Mouse (Mus musculus) forebrain, embryonic 14.5 days (tissue): Measurements from ENCODE around the gene Ankrd2. TPM values are rescaled to one million over a fixed set of nuclear protein-coding genes. Genes with fewer than 3 reads are reported as not detected.

Experiments
- ATAC-seq: fragments of 200-750 bp; cut with Nextera tagmentation; 2 replicates; pipeline ENCODE4 v1.8.0; 2017; ENCODE audit warnings: mild to moderate bottlenecking, moderate library complexity
- DNase-seq: peaks from one replicate; pipeline ENCODE4 v3.0.0-alpha.2; 2015; ENCODE audit warnings: low spot score
- H3K27ac ChIP-seq: fragments of 300-500 bp; sonication (generic); 2 replicates; pipeline ENCODE4 v1.5.1; 2014; ENCODE audit warnings: low read depth, mild to moderate bottlenecking, control low read depth, low read length, moderate library complexity
- H3K27me3 ChIP-seq: fragments of 300-500 bp; sonication (generic); replicated peaks from 2 replicates; pipeline ENCODE4 v1.6.1; 2014; ENCODE audit warnings: low read length, control low read depth, mixed read lengths; ENCODE audit not compliant: control insufficient read depth, insufficient read depth
- H3K36me3 ChIP-seq: fragments of 300-500 bp; sonication (generic); 2 replicates; pipeline ENCODE4 v1.6.1; 2014; ENCODE audit warnings: low read length, control low read depth; ENCODE audit not compliant: control insufficient read depth, insufficient read depth
- H3K4me1 ChIP-seq: fragments of 300-500 bp; sonication (generic); 2 replicates; pipeline ENCODE4 v1.6.1; 2014; ENCODE audit warnings: antibody characterized with exemption, low read length, control low read depth; ENCODE audit not compliant: control insufficient read depth, insufficient read depth
- H3K4me2 ChIP-seq: fragments of 300-500 bp; sonication (generic); 2 replicates; pipeline ENCODE4 v1.6.1; 2014; ENCODE audit warnings: mild to moderate bottlenecking, control low read depth, low read length
- H3K4me3 ChIP-seq: fragments of 300-500 bp; sonication (generic); 2 replicates; pipeline ENCODE4 v1.5.1; 2014; ENCODE audit warnings: low read depth, low read length, control low read depth
- H3K9ac ChIP-seq: fragments of 300-500 bp; sonication (generic); 2 replicates; pipeline ENCODE4 v1.6.1; 2014; ENCODE audit warnings: mild to moderate bottlenecking, low read length, control low read depth, moderate library complexity
- H3K9me3 ChIP-seq: fragments of 300-500 bp; sonication (generic); replicated peaks from 2 replicates; pipeline ENCODE4 v1.6.1; 2016; ENCODE audit warnings: low read length, control low read depth, mixed read lengths; ENCODE audit not compliant: control insufficient read depth
- WGBS: fragments of 180-500 bp; shearing (Covaris S2); extraction: QIAGEN DNeasy Blood & Tissue Kit; methylation state at CpG from one replicate; pipeline ENCODE4 v1.1.7; 2014; 5-methylcytosine and 5-hydroxymethylcytosine counted together
- polyA plus RNA-seq: library from polyadenylated mRNA; unstranded; fragments of >200 nt; fragmentation: Nextera tagmentation; extraction: Ambion mirVana; gene quantifications from 2 replicates; pipeline ENCODE4 v1.2.1, GENCODE M21; 2014

The Ankrd2 gene
- polyA plus RNA-seq, 1 experiment from 2014 or later, result 0.47 TPM

GRCm38 (mm10) chr19:41998770-41999548 is 36.8 kb upstream of the Ankrd2 start:
- Histone ChIP-seq H3K9me3 (no peaks in the 10 kb centered on the region), H3K27ac (no peak overlapping the region), H3K9ac (no peak overlapping the region), H3K4me2 (no peak overlapping the region), H3K4me3 (no peak overlapping the region), H3K36me3 (no peaks in the 10 kb centered on the region), H3K27me3 (no peaks in the 10 kb centered on the region), H3K4me1 (no peaks in the 10 kb centered on the region)
- DNase-seq (no peak), ATAC-seq (no peak)
- 90% methylated on average over 9 of the region's 9 CpGs for WGBS

- Histone ChIP-seq H3K9ac (no peak overlapping the region), H3K9me3 (no peaks in the 10 kb centered on the region), H3K4me3 (no peak overlapping the region), H3K4me1 (no peaks in the 10 kb centered on the region), H3K36me3 (no peaks in the 10 kb centered on the region), H3K27ac (no peak overlapping the region), H3K27me3 (no peaks in the 10 kb centered on the region), H3K4me2 (no peak overlapping the region)
- WGBS, result 96% methylated on average over 4 of the region's 4 CpGs
- DNase-seq, result no peak
- no peak for ATAC-seq
These were observed 36.0 kb upstream of the Ankrd2 start for GRCm38 (mm10) chr19:41999688-42000283.

GRCm38 (mm10) chr19:42000446-42000958 is 35.3 kb upstream of the Ankrd2 start:
- H3K9me3 ChIP-seq, result no peaks in the 10 kb centered on the region
- no peak overlapping the region for H3K4me3 ChIP-seq
- no peaks in the 10 kb centered on the region for H3K4me1 ChIP-seq
- no peaks in the 10 kb centered on the region for H3K27me3 ChIP-seq
- H3K27ac ChIP-seq, result no peak overlapping the region
- H3K36me3 ChIP-seq, result no peaks in the 10 kb centered on the region
- H3K9ac ChIP-seq, result no peak overlapping the region
- ATAC-seq, result no peak
- H3K4me2 ChIP-seq, result no peak overlapping the region
- DNase-seq, result no peak
- WGBS, result 83% methylated on average over 4 of the region's 4 CpGs

- Histone ChIP-seq H3K4me1 (no peaks in the 10 kb centered on the region), H3K9ac (no peak overlapping the region), H3K27me3 (no peaks in the 10 kb centered on the region), H3K27ac (0 out of 2 replicates have a peak overlapping the region, but pooled peaks have one; percentile 4), H3K4me3 (no peak overlapping the region), H3K36me3 (no peaks in the 10 kb centered on the region), H3K4me2 (no peak overlapping the region), H3K9me3 (no peaks in the 10 kb centered on the region)
- DNase-seq, result no peak
- 90% methylated on average over 12 of the region's 12 CpGs for WGBS
- no peak for ATAC-seq
These were observed 34.4 kb upstream of the Ankrd2 start for GRCm38 (mm10) chr19:42001253-42001980.

- no peaks in the 10 kb centered on the region for H3K36me3 ChIP-seq
- no peaks in the 10 kb centered on the region for H3K4me1 ChIP-seq
- no peaks in the 10 kb centered on the region for H3K27me3 ChIP-seq
- DNase-seq (no peak), ATAC-seq (no peak)
- no peak overlapping the region for H3K4me2 ChIP-seq
- H3K27ac ChIP-seq, result no peak overlapping the region
- no peaks in the 10 kb centered on the region for H3K9me3 ChIP-seq
- H3K4me3 ChIP-seq, result no peak overlapping the region
- no peak overlapping the region for H3K9ac ChIP-seq
- 77% methylated on average over 6 of the region's 6 CpGs for WGBS
These were observed 31.5 kb upstream of the Ankrd2 start for GRCm38 (mm10) chr19:42004258-42004657.

- Histone ChIP-seq H3K36me3 (no peaks in the 10 kb centered on the region), H3K9me3 (no peaks in the 10 kb centered on the region), H3K27me3 (no peaks in the 10 kb centered on the region), H3K4me2 (no peak overlapping the region), H3K4me3 (no peak overlapping the region), H3K9ac (no peak overlapping the region), H3K4me1 (no peaks in the 10 kb centered on the region), H3K27ac (no peak overlapping the region)
- WGBS, result 82% methylated on average over 3 of the region's 3 CpGs
- DNase-seq, result no peak
- ATAC-seq, result no peak
These were observed 30.2 kb upstream of the Ankrd2 start for GRCm38 (mm10) chr19:42005616-42006015.

- WGBS, result 71% methylated on average over 8 of the region's 8 CpGs
- Histone ChIP-seq H3K4me1 (no peaks in the 10 kb centered on the region), H3K36me3 (no peaks in the 10 kb centered on the region), H3K4me3 (no peak overlapping the region), H3K27ac (no peak overlapping the region), H3K27me3 (no peaks in the 10 kb centered on the region), H3K9me3 (no peaks in the 10 kb centered on the region), H3K4me2 (no peak overlapping the region), H3K9ac (no peak overlapping the region)
- DNase-seq (no peak), ATAC-seq (no peak)
These were observed 29.2 kb upstream of the Ankrd2 start for GRCm38 (mm10) chr19:42006568-42006967.

GRCm38 (mm10) chr19:42008586-42008985 is 27.2 kb upstream of the Ankrd2 start:
- no peak for ATAC-seq
- 68% methylated on average over 3 of the region's 3 CpGs for WGBS

More at GRCm38 (mm10) chr19:42008586-42008985, 27.2 kb upstream of the Ankrd2 start:
- no peak for DNase-seq
- Histone ChIP-seq H3K4me3 (no peak overlapping the region), H3K4me1 (no peaks in the 10 kb centered on the region), H3K9me3 (no peaks in the 10 kb centered on the region), H3K27me3 (no peaks in the 10 kb centered on the region), H3K27ac (no peak overlapping the region), H3K9ac (no peak overlapping the region), H3K36me3 (no peaks in the 10 kb centered on the region), H3K4me2 (no peak overlapping the region)
